Mouse (Mus musculus) layer of hippocampus, adult 2 months (tissue): ENCODE measurements at regions not wholly inside any gene's neighbourhood (a gene's known extent, or its start where the extent isn't known, plus 50 kb on each side); places are given as distances from the start of the nearest gene placed in this dataset.
"Not testable (repeated sequence)": the region's sequence is repeated elsewhere in the genome, so short reads cannot be mapped to it uniquely, and the experiment has no call there.

Experiments
- DNase-seq, 2 experiments: peaks; one replicate each; pipeline ENCODE4 v3.0.0; 2022; ENCODE audit warnings: low spot score in 2 of 2
- H3K27ac ChIP-seq: fragments of 200-600 bp; 2 replicates; pipeline ENCODE4 v1.8.1; 2022
- H3K4me3 ChIP-seq: fragments of 200-600 bp; 2 replicates; pipeline ENCODE4 v1.8.1; 2022; ENCODE audit warnings: mild to moderate bottlenecking
- CTCF ChIP-seq: fragments of 200-600 bp; conservative IDR thresholded peaks from 2 replicates; pipeline ENCODE4 v1.8.1; 2022; ENCODE audit warnings: antibody characterized with exemption, mild to moderate bottlenecking, moderate library complexity
- microRNA-seq, 2 experiments: library from miRNA; unstranded; fragments of <30 nt; microRNA quantifications; one replicate each; pipeline ENCODE4 v1.2.0; 2021

- Histone ChIP-seq H3K27ac (no peak overlapping the region), H3K4me3 (no peak overlapping the region; the same call in 1 of the 2 replicates)
- peak; percentile 89 for TF ChIP-seq CTCF
- DNase-seq = peak; percentile 27 to 63
Measured at GRCm38 (mm10) chr9:104410211-104410610, 72.7 kb upstream of the Acpp start.

GRCm38 (mm10) chr9:104409381-104409780, 71.8 kb upstream of the Acpp start:
- Histone ChIP-seq H3K27ac (no peak overlapping the region), H3K4me3 (peak overlapping the region; percentile 58)
- no peak for TF ChIP-seq CTCF
- no peak for DNase-seq

GRCm38 (mm10) chr9:104408571-104409294, 71.2 kb upstream of the Acpp start:
- TF ChIP-seq CTCF = no peak
- Histone ChIP-seq H3K27ac (peak overlapping the region; percentile 28; the same call in 1 of the 2 replicates), H3K4me3 (peak overlapping the region; percentile 58)

GRCm38 (mm10) chr9:104407559-104408376, 70.2 kb upstream of the Acpp start:
- Histone ChIP-seq H3K4me3 (peak overlapping the region; percentile 58), H3K27ac (no peak overlapping the region)
- no peak for DNase-seq
- no peak for TF ChIP-seq CTCF

More at GRCm38 (mm10) chr9:104408571-104409294, 71.2 kb upstream of the Acpp start:
- peak; percentile 52 to 71 for DNase-seq

- Histone ChIP-seq H3K4me3 (no peak overlapping the region), H3K27ac (no peak overlapping the region)
- no peak for TF ChIP-seq CTCF
- DNase-seq = no peak
Measured at GRCm38 (mm10) chr9:104407011-104407410, 69.5 kb upstream of the Acpp start.

- no peak for TF ChIP-seq CTCF
- DNase-seq = no peak
- H3K4me3 ChIP-seq = no peak overlapping the region
- H3K27ac ChIP-seq = no peak overlapping the region
Measured at GRCm38 (mm10) chr9:104406491-104406890, 68.9 kb upstream of the Acpp start.

GRCm38 (mm10) chr9:104403863-104404262, 66.3 kb upstream of the Acpp start:
- Histone ChIP-seq H3K4me3 (no peak overlapping the region), H3K27ac (no peak overlapping the region)
- DNase-seq = no peak
- no peak for TF ChIP-seq CTCF

- H3K4me3 ChIP-seq = no peak overlapping the region
- H3K27ac ChIP-seq = no peak overlapping the region
- DNase-seq = no peak
- TF ChIP-seq CTCF = no peak
Measured at GRCm38 (mm10) chr9:104401673-104402072, 64.1 kb upstream of the Acpp start.

- no peak for TF ChIP-seq CTCF
- Histone ChIP-seq H3K27ac (no peak overlapping the region), H3K4me3 (no peak overlapping the region)
- DNase-seq = no peak
Measured at GRCm38 (mm10) chr9:104399927-104400326, 62.4 kb upstream of the Acpp start.

GRCm38 (mm10) chr9:104398484-104398883, 60.9 kb upstream of the Acpp start:
- H3K27ac ChIP-seq, DNase-seq: not testable (repeated sequence)

GRCm38 (mm10) chr9:104387805-104388204, 50.3 kb upstream of the Acpp start:
- DNase-seq = no peak
- no peak overlapping the region for H3K27ac ChIP-seq
- TF ChIP-seq CTCF = no peak
- H3K4me3 ChIP-seq = no peak overlapping the region

More at GRCm38 (mm10) chr9:104398484-104398883, 60.9 kb upstream of the Acpp start:
- H3K4me3 ChIP-seq = not testable (repeated sequence)

Small RNA genes in the stretch of these regions (microRNA-seq; reads per million reads assigned to microRNA genes)
- gene Mir2136 = 0 reads per million in 2 experiments
